In the genomic region with DNA sequence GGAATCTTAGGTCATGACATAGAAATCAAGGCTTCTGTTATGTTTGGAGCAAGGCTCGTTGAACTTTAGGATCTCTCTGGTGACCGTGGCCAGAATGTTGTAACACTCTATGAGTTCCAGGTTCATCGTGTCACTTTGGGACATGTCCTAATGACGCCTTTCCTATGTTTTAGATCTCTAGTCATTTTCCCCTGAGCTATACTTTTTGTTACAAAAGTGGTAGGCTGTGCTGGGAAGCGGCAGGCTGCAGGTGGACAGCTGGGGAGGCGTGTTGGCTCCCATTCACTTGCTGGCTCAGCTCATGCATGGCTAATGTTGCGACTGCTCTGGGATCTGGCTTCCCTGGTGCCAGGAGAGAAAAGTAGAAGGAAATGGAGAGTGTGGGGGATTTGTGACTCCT, we compare ENCODE assay signal across 9 mouse cellular contexts. TPM values are rescaled to one million over a fixed set of nuclear protein-coding genes. Genes with fewer than 3 reads are reported as not detected.
A peak's percentile ranks its signal among the peaks of the same experiment; 100 is the strongest.
DNase-seq lines count a peak whose midpoint lies in the region; ATAC-seq and TF ChIP-seq lines count a peak whose summit lies in the region.
"Had no signal": no experiment of that assay in that cellular context is flagged by ENCODE, and none has a peak within 500 bp of the region (broad histone marks: within the 10 kb centered on the region; RNA-seq: fewer than 3 reads in every experiment).

No protein-coding gene starts in this region.

- no peak overlapping the region for H3K27ac ChIP-seq in hindbrain, postnatal 0 days
- no peak overlapping the region for H3K27ac ChIP-seq in hindbrain, embryonic 16.5 days (ENCODE audit: low read depth, low read length)
- H3K27ac ChIP-seq in layer of hippocampus, adult 2 months = no peak overlapping the region
- H3K27ac ChIP-seq: limb, embryonic 10.5 days had no signal

- H3K36me3 ChIP-seq in hindbrain, postnatal 0 days (ENCODE audit: insufficient read depth, low read length) = no peaks in the 10 kb centered on the region
- H3K36me3 ChIP-seq in hindbrain, embryonic 16.5 days (ENCODE audit: control insufficient read depth, insufficient read depth, low read length) = no peaks in the 10 kb centered on the region
- H3K36me3 ChIP-seq: limb, embryonic 10.5 days had no signal

- no peaks in the 10 kb centered on the region for H3K4me1 ChIP-seq in hindbrain, postnatal 0 days (ENCODE audit: insufficient read depth, low read length)
- H3K4me1 ChIP-seq in hindbrain, embryonic 16.5 days (ENCODE audit: control insufficient read depth, insufficient read depth, low read depth, low read length) = no peaks in the 10 kb centered on the region; the same call in 1 of the 2 replicates

- no peak overlapping the region for H3K4me3 ChIP-seq in hindbrain, postnatal 0 days (ENCODE audit: low read length)
- H3K4me3 ChIP-seq in hindbrain, embryonic 16.5 days (ENCODE audit: low read length) = no peak overlapping the region
- no peak overlapping the region for H3K4me3 ChIP-seq in layer of hippocampus, adult 2 months
- H3K4me3 ChIP-seq: limb, embryonic 10.5 days had no signal

- 38% methylated on average over 7 of the region's 7 CpGs for WGBS in hindbrain, postnatal 0 days
- WGBS in hindbrain, embryonic 16.5 days = 44% methylated on average over 7 of the region's 7 CpGs

- no peaks in the 10 kb centered on the region for H3K9me3 ChIP-seq in hindbrain, postnatal 0 days (ENCODE audit: low read length)
- no peaks in the 10 kb centered on the region for H3K9me3 ChIP-seq in hindbrain, embryonic 16.5 days (ENCODE audit: control insufficient read depth, low read length)
- H3K9me3 ChIP-seq: limb, embryonic 10.5 days had no signal

- no peaks in the 10 kb centered on the region for H3K27me3 ChIP-seq in hindbrain, postnatal 0 days (ENCODE audit: insufficient read depth, low read length)
- H3K27me3 ChIP-seq in hindbrain, embryonic 16.5 days (replicated peaks; ENCODE audit: control insufficient read depth, insufficient read depth, low read length) = no peaks in the 10 kb centered on the region

- no peak overlapping the region for H3K9ac ChIP-seq in hindbrain, postnatal 0 days (replicated peaks; ENCODE audit: low read length)
- H3K9ac ChIP-seq in hindbrain, embryonic 16.5 days (ENCODE audit: low read depth, low read length) = no peak overlapping the region

- ATAC-seq in hindbrain, postnatal 0 days = peak; percentile 65
- no peak for ATAC-seq in hindbrain, embryonic 16.5 days
- ATAC-seq in frontal cortex, adult (ENCODE audit: low TSS enrichment) = peak; percentile 90
- no peak for ATAC-seq in granulocyte monocyte progenitor cell, adult 5-6 weeks (replicated peaks; ENCODE audit: poor library complexity, severe bottlenecking)

- peak; percentile 67 for DNase-seq in hindbrain, postnatal 0 days (ENCODE audit: low spot score)
- peak; percentile 71 to 82 for DNase-seq in layer of hippocampus, adult 2 months (ENCODE audit: low spot score in 2 of 2)
- DNase-seq in right cerebral cortex, postnatal 14 days = peak; percentile 59
- no peak for DNase-seq in thymus, postnatal 10 days (ENCODE audit: low spot score in 2 of 2)
- DNase-seq in adrenal gland, adult (ENCODE audit: inconsistent age in 2 of 2, low spot score in 1 of 2) = no peak

- no peak overlapping the region for H3K4me2 ChIP-seq in hindbrain, postnatal 0 days (ENCODE audit: low read depth, low read length)
- no peak overlapping the region for H3K4me2 ChIP-seq in hindbrain, embryonic 16.5 days (ENCODE audit: low read length)

- no peak for TF ChIP-seq CTCF in hindbrain, postnatal 0 days (IDR thresholded peaks at IDR 0.05; ENCODE audit: low read depth)
- TF ChIP-seq CTCF in layer of hippocampus, adult 2 months (conservative IDR thresholded peaks at IDR 0.05) = no peak

RNA-seq across cellular contexts. Expression of a gene that starts 5.7 kb away (rescaled TPM):
- 30.6 and 30.9 TPM in 2 replicates for total RNA-seq in hindbrain, postnatal 0 days (2014; rRNA removed)
- polyA plus RNA-seq in hindbrain, postnatal 0 days (2015; fragmentation: Nextera tagmentation; extraction: Ambion mirVana) = 32.6 and 33.3 TPM in 2 replicates
- polyA plus RNA-seq in hindbrain, embryonic 16.5 days (2015; fragmentation: Nextera tagmentation; extraction: Ambion mirVana) = 23.0 and 26.8 TPM in 2 replicates
- 100 to 1,000 TPM; 168 to 172 TPM for total RNA-seq in layer of hippocampus, adult 2 months (2021)
- 13.4 and 17.7 TPM in 2 replicates for total RNA-seq in granulocyte monocyte progenitor cell, adult 5-6 weeks (2014; fragmentation: Nextera tagmentation)
- total RNA-seq in granulocyte monocyte progenitor cell, adult 5-6 weeks (2017) = 18.0 and 27.9 TPM in 2 replicates

Comparison
In these comparisons a context has a peak if more than half of its experiments do, and no peak if none do; other contexts are left out.
1. ATAC-seq: peak in hindbrain, postnatal 0 days (single experiment) and frontal cortex, adult (single experiment); none in hindbrain, embryonic 16.5 days (single experiment) and granulocyte monocyte progenitor cell, adult 5-6 weeks (single experiment).
2. DNase-seq: peak in hindbrain, postnatal 0 days (single experiment), layer of hippocampus, adult 2 months (2 of 2) and right cerebral cortex, postnatal 14 days (single experiment); none in thymus, postnatal 10 days (0 of 2) and adrenal gland, adult (0 of 2).